Mouse (Mus musculus) lung, postnatal 0 days (tissue): ENCODE data around the gene Foxr2. TPM values are rescaled to one million over a fixed set of nuclear protein-coding genes. Genes with fewer than 3 reads are reported as not detected.
A peak's percentile ranks its signal among the peaks of the same experiment; 100 is the strongest.

Experiments used
- ATAC-seq: fragments of 200-750 bp; cut with Nextera tagmentation; 2 replicates; pipeline ENCODE4 v1.8.0; 2017; ENCODE audit warnings: moderate library complexity
- DNase-seq: peaks from one replicate; pipeline ENCODE4 v3.0.0-alpha.2; 2016; ENCODE audit warnings: low spot score
- H3K27ac ChIP-seq: fragments of 300-500 bp; sonication (generic); 2 replicates; pipeline ENCODE4 v1.5.1; 2014; ENCODE audit warnings: antibody characterized with exemption, mild to moderate bottlenecking, low read length, mixed read lengths
- H3K27me3 ChIP-seq: fragments of 300-500 bp; sonication (generic); replicated peaks from 2 replicates; pipeline ENCODE4 v1.6.1; 2014; ENCODE audit warnings: low read length, mixed read lengths; ENCODE audit not compliant: insufficient read depth
- H3K36me3 ChIP-seq: fragments of 300-500 bp; sonication (generic); 2 replicates; pipeline ENCODE4 v1.6.1; 2014; ENCODE audit warnings: low read length, mixed read lengths; ENCODE audit not compliant: insufficient read depth
- H3K4me1 ChIP-seq: fragments of 300-500 bp; sonication (generic); 2 replicates; pipeline ENCODE4 v1.6.1; 2014; ENCODE audit warnings: antibody characterized with exemption, low read depth, low read length, mixed read lengths; ENCODE audit not compliant: insufficient read depth
- H3K4me2 ChIP-seq: fragments of 300-500 bp; sonication (generic); replicated peaks from 2 replicates; pipeline ENCODE4 v1.6.1; 2014; ENCODE audit warnings: low read depth, mild to moderate bottlenecking, low read length, moderate library complexity, mixed read lengths
- H3K4me3 ChIP-seq: fragments of 300-500 bp; sonication (generic); 2 replicates; pipeline ENCODE4 v1.5.1; 2014; ENCODE audit warnings: low read depth, low read length
- H3K9ac ChIP-seq: fragments of 300-500 bp; sonication (generic); replicated peaks from 2 replicates; pipeline ENCODE4 v1.6.1; 2014; ENCODE audit warnings: low read depth, mild to moderate bottlenecking
- H3K9me3 ChIP-seq: fragments of 300-500 bp; sonication (generic); 2 replicates; pipeline ENCODE4 v1.6.1; 2016; ENCODE audit warnings: low read length, mixed read lengths
- CTCF ChIP-seq: IDR thresholded peaks from 2 replicates; pipeline ENCODE4 v1.5.1; 2016; ENCODE audit warnings: antibody characterized with exemption, mild to moderate bottlenecking
- EP300 ChIP-seq: IDR thresholded peaks from 2 replicates; pipeline ENCODE4 v1.6.1; 2016; ENCODE audit warnings: antibody characterized with exemption, mild to moderate bottlenecking, control low read depth
- WGBS: fragments of 180-500 bp; shearing (Covaris S2); extraction: QIAGEN DNeasy Blood & Tissue Kit; methylation state at CpG from one replicate; pipeline ENCODE4 v1.1.7; 2014; 5-methylcytosine and 5-hydroxymethylcytosine counted together
- polyA plus RNA-seq: library from polyadenylated mRNA; unstranded; fragments of >200 nt; fragmentation: Nextera tagmentation; extraction: Ambion mirVana; gene quantifications from 2 replicates; pipeline ENCODE4 v1.2.1, GENCODE M21; 2015

Foxr2 gene
- polyA plus RNA-seq, 1 experiment from 2014 or later, result not detected

GRCm38 (mm10) chrX:153174786-153175185 is 56.2 kb downstream of the Foxr2 start:
- Histone ChIP-seq H3K27ac (no peak overlapping the region), H3K4me3 (no peak overlapping the region), H3K27me3 (no peaks in the 10 kb centered on the region), H3K9ac (no peak overlapping the region), H3K4me2 (no peak overlapping the region), H3K4me1 (no peaks in the 10 kb centered on the region), H3K9me3 (no peaks in the 10 kb centered on the region), H3K36me3 (no peaks in the 10 kb centered on the region)
- TF ChIP-seq CTCF (peak; percentile 54), EP300 (no peak)
- 5% methylated on average over 1 of the region's 1 CpGs for WGBS
- no peak for ATAC-seq
- DNase-seq, result peak; percentile 6

GRCm38 (mm10) chrX:153182221-153182620 is 63.6 kb downstream of the Foxr2 start:
- ATAC-seq, result no peak
- Histone ChIP-seq H3K27ac (no peak overlapping the region), H3K9ac (no peak overlapping the region), H3K4me1 (no peaks in the 10 kb centered on the region), H3K27me3 (no peaks in the 10 kb centered on the region), H3K4me2 (no peak overlapping the region), H3K36me3 (no peaks in the 10 kb centered on the region), H3K4me3 (no peak overlapping the region), H3K9me3 (no peaks in the 10 kb centered on the region)
- 49% methylated on average over 2 of the region's 2 CpGs for whole genome bisulfite sequencing
- TF ChIP-seq CTCF (no peak), EP300 (no peak)
- no peak for DNase-seq

Other genes starting within 250 kb of the Foxr2 start
- gene Usp51, start 112.3 kb upstream of the Foxr2 start, polyA plus RNA-seq, result 0.17 and 0.21 TPM in 2 replicates
- gene Mageh1, start 81.2 kb upstream of the Foxr2 start, polyA plus RNA-seq, result 43.6 and 45.3 TPM in 2 replicates
- 0.29 and 0.58 TPM in 2 replicates for gene Rragb, start 21.2 kb downstream of the Foxr2 start, polyA plus RNA-seq
- 0.88 and 1.1 TPM in 2 replicates for gene Klf8, start 118.7 kb downstream of the Foxr2 start, polyA plus RNA-seq